13 mouse cellular contexts compared by ENCODE assay signal in genomic region chr9:113970041-113970440, GRCm38 (mm10). TPM values are rescaled to one million over a fixed set of nuclear protein-coding genes. Genes with fewer than 3 reads are reported as not detected.
A peak's percentile ranks its signal among the peaks of the same experiment; 100 is the strongest.
DNase-seq lines count a peak whose midpoint lies in the region; TF ChIP-seq lines count a peak whose summit lies in the region.
"Had no signal": no experiment of that assay in that cellular context is flagged by ENCODE, and none has a peak within 500 bp of the region (broad histone marks: within the 10 kb centered on the region; RNA-seq: fewer than 3 reads in every experiment).

No protein-coding gene starts in this region.

- no peak overlapping the region for H3K9ac ChIP-seq in heart, adult 2 months (ENCODE audit: low read depth, low read length)
- H3K9ac ChIP-seq: embryonic facial prominence, embryonic 13.5 days had no signal

- H3K36me3 ChIP-seq in heart, adult 2 months (ENCODE audit: control insufficient read depth, insufficient read depth, low read length), result no peaks in the 10 kb centered on the region
- H3K36me3 ChIP-seq in erythroblast, embryonic 14.5 days (ENCODE audit: control insufficient read depth), result peaks cover 100% of the 10 kb centered on the region
- H3K36me3 ChIP-seq in myocyte (ENCODE audit: control insufficient read depth, insufficient read depth), result peaks cover 28% of the 10 kb centered on the region

- WGBS in heart, adult 2 months, result 92% methylated on average over 14 of the region's 14 CpGs

- no peaks in the 10 kb centered on the region for H3K9me3 ChIP-seq in erythroblast, embryonic 14.5 days (ENCODE audit: control insufficient read depth, low read length)
- H3K9me3 ChIP-seq: embryonic facial prominence, embryonic 13.5 days had no signal

- TF ChIP-seq EP300 in heart, adult 2 months (IDR thresholded peaks at IDR 0.05; ENCODE audit: insufficient read depth, low read depth, low read length), result no peak

- no peak for TF ChIP-seq POLR2A in heart, adult 2 months (IDR thresholded peaks at IDR 0.05; ENCODE audit: insufficient read depth, low read depth, low read length)
- no peak for TF ChIP-seq POLR2A in myocyte (IDR thresholded peaks at IDR 0.05; ENCODE audit: insufficient read length, low read depth)

- no peak overlapping the region for H3K4me2 ChIP-seq in myocyte (ENCODE audit: low read depth)
- H3K4me2 ChIP-seq: embryonic facial prominence, embryonic 13.5 days had no signal

- H3K79me2 ChIP-seq in heart, adult 2 months (replicated peaks; ENCODE audit: control insufficient read depth, insufficient read depth, low read length), result no peaks in the 10 kb centered on the region; the same call in 1 of the 2 replicates
- no peaks in the 10 kb centered on the region for H3K79me2 ChIP-seq in myocyte (ENCODE audit: control insufficient read depth, insufficient read depth)

- intact Hi-C loops in heart, adult 2 months (cut with DNase I), result no loop called here

- H3K27me3 ChIP-seq in heart, adult 2 months (ENCODE audit: control insufficient read depth, insufficient read depth, low read length), result no peaks in the 10 kb centered on the region
- no peaks in the 10 kb centered on the region for H3K27me3 ChIP-seq in erythroblast, embryonic 14.5 days (ENCODE audit: control insufficient read depth)
- H3K27me3 ChIP-seq in myocyte (ENCODE audit: control insufficient read depth, insufficient read depth, insufficient read length), result no peaks in the 10 kb centered on the region
- H3K27me3 ChIP-seq: embryonic facial prominence, embryonic 13.5 days had no signal

- H3K4me1 ChIP-seq in heart, adult 2 months (ENCODE audit: control insufficient read depth, insufficient read depth, low read length), result no peaks in the 10 kb centered on the region
- H3K4me1 ChIP-seq in erythroblast, embryonic 14.5 days (ENCODE audit: control insufficient read depth), result peaks cover 79% of the 10 kb centered on the region
- H3K4me1 ChIP-seq: embryonic facial prominence, embryonic 13.5 days had no signal

- 0 out of 2 replicates have a peak, but pooled peaks have one; percentile 2 for TF ChIP-seq CTCF in heart, adult 2 months (IDR thresholded peaks at IDR 0.05)

- H3K4me3 ChIP-seq in heart, adult 2 months, result no peak overlapping the region
- peak overlapping the region; percentile 77 for H3K4me3 ChIP-seq in erythroblast, embryonic 14.5 days (replicated peaks)
- H3K4me3 ChIP-seq in myocyte, result no peak overlapping the region
- H3K4me3 ChIP-seq: embryonic facial prominence, embryonic 13.5 days had no signal

- H3ac ChIP-seq in myocyte (ENCODE audit: control insufficient read depth, insufficient read length), result no peak overlapping the region

- no peak overlapping the region for H3K27ac ChIP-seq in heart, adult 2 months
- H3K27ac ChIP-seq: embryonic facial prominence, embryonic 13.5 days had no signal

- no peak for DNase-seq in heart, adult 2 months
- DNase-seq in heart, postnatal 4 days, result no peak
- peak; percentile 30 to 48 for DNase-seq in kidney, postnatal 4 days
- DNase-seq in kidney, postnatal 10 days, result no peak
- DNase-seq in frontal cortex, postnatal 25 days (ENCODE audit: low spot score in 2 of 2), result no peak
- DNase-seq in urinary bladder, postnatal 25 days (ENCODE audit: low spot score), result no peak
- DNase-seq: adrenal gland, postnatal 25 days; cerebellum, adult 9-10 months; lung, adult 18-20 months; midbrain, embryonic 14.5 days had no signal

TF ChIP-seq in myocyte, 11 proteins besides CTCF, POLR2A, EP300 and RAD21:
- TF ChIP-seq POLR2AphosphoS2 (IDR thresholded peaks at IDR 0.05; ENCODE audit: insufficient read length, low read depth) (peak; percentile 51), E2F4 (IDR thresholded peaks at IDR 0.05; ENCODE audit: insufficient read depth) (no peak), TCF12 (IDR thresholded peaks at IDR 0.05; ENCODE audit: insufficient read depth, poor library complexity, severe bottlenecking) (no peak)

RNA-seq across cellular contexts. Expression of gene Ubp1, which starts 39.3 kb away (rescaled TPM):
- total RNA-seq in heart, adult 2 months (2021), result 10 to 100 TPM; 25.7 to 26.0 TPM
- polyA plus RNA-seq in heart, adult 2 months (2012; rRNA removed), result 33.9 and 46.6 TPM in 2 replicates
- 10 to 100 TPM; 39.1 to 39.8 TPM for total RNA-seq in heart, postnatal 4 days (2021)
- polyA plus RNA-seq in erythroblast, embryonic 14.5 days (2012), result 7.0 and 7.2 TPM in 2 replicates
- 31.1 TPM for polyA plus RNA-seq in myocyte (2012; fragmentation: generic; extraction: Trizol)

Comparison
In these comparisons a context has a peak if more than half of its experiments do, and no peak if none do; other contexts are left out.
1. DNase-seq: peak in kidney, postnatal 4 days (2 of 2); none in heart, adult 2 months (0 of 2), heart, postnatal 4 days (single experiment), kidney, postnatal 10 days (single experiment), frontal cortex, postnatal 25 days (0 of 2) and urinary bladder, postnatal 25 days (single experiment).